Mouse (Mus musculus): ENCODE measurements around the gene Apc2.
"Not testable (repeated sequence)": the region's sequence is repeated elsewhere in the genome, so short reads cannot be mapped to it uniquely, and the experiment has no call there.

The Apc2 gene

GRCm38 (mm10) chr10:80295618-80296425 is at the start of gene Apc2:
Gene Apc2, plus strand, starts transcription at chr10:80295977.
- peak; percentile 81 for DNase-seq

GRCm38 (mm10) chr10:80247849-80248248 is 47.9 kb upstream of the Apc2 start:
- no peak for DNase-seq

GRCm38 (mm10) chr10:80248437-80248836 is 47.3 kb upstream of the Apc2 start:
- DNase-seq: not testable (repeated sequence)

- peak; percentile 95 for DNase-seq
Measured at GRCm38 (mm10) chr10:80248971-80249640, 46.7 kb upstream of the Apc2 start, which contains the start of gene Ndufs7. Gene Ndufs7, plus strand, starts transcription at chr10:80249121.

GRCm38 (mm10) chr10:80250059-80250458 is 45.7 kb upstream of the Apc2 start:
- no peak for DNase-seq

GRCm38 (mm10) chr10:80250573-80250972 is 45.2 kb upstream of the Apc2 start:
- DNase-seq: no peak

GRCm38 (mm10) chr10:80252011-80252410 is 43.8 kb upstream of the Apc2 start:
- DNase-seq: no peak

- no peak for DNase-seq
Measured at GRCm38 (mm10) chr10:80252493-80253274, 43.1 kb upstream of the Apc2 start.

GRCm38 (mm10) chr10:80253551-80253950 is 42.2 kb upstream of the Apc2 start:
- DNase-seq: no peak

GRCm38 (mm10) chr10:80254331-80255297 is 41.2 kb upstream of the Apc2 start:
- DNase-seq: no peak

GRCm38 (mm10) chr10:80255881-80256535 is 39.8 kb upstream of the Apc2 start:
- DNase-seq: no peak

- no peak for DNase-seq
Measured at GRCm38 (mm10) chr10:80257936-80258335, 37.8 kb upstream of the Apc2 start.

GRCm38 (mm10) chr10:80258752-80259462 is 36.9 kb upstream of the Apc2 start:
- DNase-seq: no peak

- no peak for DNase-seq
Measured at GRCm38 (mm10) chr10:80259463-80259805, 36.3 kb upstream of the Apc2 start.

- peak; percentile 49 for DNase-seq
Measured at GRCm38 (mm10) chr10:80259861-80260641, 35.7 kb upstream of the Apc2 start.

GRCm38 (mm10) chr10:80260642-80261584 is 34.9 kb upstream of the Apc2 start, which contains the start of the genes Gamt and Dazap1:
Gene Gamt, minus strand, starts transcription at chr10:80261012.
Gene Dazap1, plus strand, starts transcription at chr10:80261486.
- DNase-seq: peak; percentile 88

GRCm38 (mm10) chr10:80261585-80261968 is 34.2 kb upstream of the Apc2 start:
- DNase-seq: peak; percentile 85

GRCm38 (mm10) chr10:80262169-80262568 is 33.6 kb upstream of the Apc2 start:
- DNase-seq: no peak

All from right cerebral cortex, postnatal 25 days (tissue).